Mouse (Mus musculus) heart, embryonic 14.5 days (tissue): ENCODE measurements at regions not wholly inside any gene's neighbourhood (a gene's known extent, or its start where the extent isn't known, plus 50 kb on each side); places are given as distances from the start of the nearest gene placed in this dataset.

Experiments
- ATAC-seq: fragments of 200-750 bp; cut with Nextera tagmentation; 2 replicates; pipeline ENCODE4 v1.8.0; 2017; ENCODE audit warnings: low read depth, moderate TSS enrichment; ENCODE audit not compliant: insufficient number of reproducible peaks, insufficient read depth, low FRiP score
- H3K27ac ChIP-seq, 2 experiments: fragments of 200-500 bp in 1 of 2; fragments of 300-500 bp in 1 of 2; sonication (generic) in 1 of 2; replicated peaks in 1 of 2; 2 replicates each; pipeline ENCODE4 v1.5.1; 2012 to 2014; ENCODE audit warnings: low read depth in 2 of 2, low read length in 2 of 2, control low read depth in 1 of 2, mild to moderate bottlenecking in 1 of 2, mixed read lengths in 1 of 2; ENCODE audit not compliant: control insufficient read depth in 1 of 2, insufficient read depth in 1 of 2
- H3K27me3 ChIP-seq: fragments of 300-500 bp; sonication (generic); 2 replicates; pipeline ENCODE4 v1.6.1; 2014; ENCODE audit warnings: mild to moderate bottlenecking, low read length, control low read depth; ENCODE audit not compliant: control insufficient read depth, insufficient read depth
- H3K36me3 ChIP-seq: fragments of 300-500 bp; sonication (generic); 2 replicates; pipeline ENCODE4 v1.6.1; 2014; ENCODE audit warnings: mild to moderate bottlenecking, control low read depth, low read length, mixed read lengths; ENCODE audit not compliant: control insufficient read depth, insufficient read depth
- H3K4me1 ChIP-seq, 2 experiments: fragments of 200-500 bp in 1 of 2; fragments of 300-500 bp in 1 of 2; sonication (generic) in 1 of 2; 2 replicates each; pipeline ENCODE4 v1.6.1; 2012 to 2014; ENCODE audit warnings: low read length in 2 of 2, control low read depth in 1 of 2, mixed read lengths in 1 of 2; ENCODE audit not compliant: control insufficient read depth in 2 of 2, insufficient read depth in 2 of 2
- H3K4me2 ChIP-seq: fragments of 300-500 bp; sonication (generic); 2 replicates; pipeline ENCODE4 v1.6.1; 2014; ENCODE audit warnings: mild to moderate bottlenecking, low read length
- H3K4me3 ChIP-seq, 2 experiments: fragments of 200-500 bp in 1 of 2; fragments of 300-500 bp in 1 of 2; sonication (generic) in 1 of 2; 2 replicates each; pipeline ENCODE4 v1.5.1; 2012 to 2014; ENCODE audit warnings: low read length in 2 of 2, mild to moderate bottlenecking in 2 of 2, control low read depth in 1 of 2, low read depth in 1 of 2, moderate library complexity in 1 of 2; ENCODE audit not compliant: control insufficient read depth in 1 of 2, insufficient read depth in 1 of 2
- H3K9ac ChIP-seq: fragments of 300-500 bp; sonication (generic); 2 replicates; pipeline ENCODE4 v1.6.1; 2014; ENCODE audit warnings: mild to moderate bottlenecking, low read length
- H3K9me3 ChIP-seq: fragments of 300-500 bp; sonication (generic); 2 replicates; pipeline ENCODE4 v1.6.1; 2016; ENCODE audit warnings: low read length, control low read depth; ENCODE audit not compliant: control insufficient read depth
- WGBS: fragments of 180-500 bp; shearing (Covaris S2); extraction: QIAGEN DNeasy Blood & Tissue Kit; methylation state at CpG from one replicate; pipeline ENCODE4 v1.1.7; 2014; 5-methylcytosine and 5-hydroxymethylcytosine counted together

- H3K4me1 ChIP-seq, result no peaks in the 10 kb centered on the region
- H3K4me3 ChIP-seq, result no peak overlapping the region
These were observed 153.8 kb upstream of the Runx1 start for GRCm38 (mm10) chr16:92979620-92980330.

GRCm38 (mm10) chr16:92976097-92976496, 150.1 kb upstream of the Runx1 start:
- ATAC-seq, result no peak
- no peak overlapping the region for H3K27ac ChIP-seq
- H3K27me3 ChIP-seq, result peaks cover 4% of the 10 kb centered on the region
- 86% methylated on average over 8 of the region's 8 CpGs for WGBS
- H3K9me3 ChIP-seq, result no peaks in the 10 kb centered on the region
- no peaks in the 10 kb centered on the region for H3K36me3 ChIP-seq
- no peak overlapping the region for H3K4me2 ChIP-seq
- H3K4me1 ChIP-seq, result no peaks in the 10 kb centered on the region
- no peak overlapping the region for H3K9ac ChIP-seq
- no peak overlapping the region for H3K4me3 ChIP-seq

More at GRCm38 (mm10) chr16:92979620-92980330, 153.8 kb upstream of the Runx1 start:
- no peak for ATAC-seq
- Histone ChIP-seq H3K9ac (no peak overlapping the region), H3K36me3 (no peaks in the 10 kb centered on the region), H3K4me2 (no peak overlapping the region), H3K9me3 (no peaks in the 10 kb centered on the region), H3K27ac (no peak overlapping the region), H3K27me3 (no peaks in the 10 kb centered on the region)
- 72% methylated on average over 11 of the region's 11 CpGs for WGBS

- Histone ChIP-seq H3K9ac (no peak overlapping the region), H3K4me3 (no peak overlapping the region), H3K27ac (no peak overlapping the region), H3K27me3 (peaks cover 8% of the 10 kb centered on the region), H3K4me1 (no peaks in the 10 kb centered on the region), H3K4me2 (no peak overlapping the region), H3K36me3 (no peaks in the 10 kb centered on the region), H3K9me3 (no peaks in the 10 kb centered on the region)
- WGBS, result 78% methylated on average over 8 of the region's 8 CpGs
- no peak for ATAC-seq
These were observed 149.1 kb upstream of the Runx1 start for GRCm38 (mm10) chr16:92975090-92975489.

GRCm38 (mm10) chr16:92972681-92973080, 146.7 kb upstream of the Runx1 start:
- Histone ChIP-seq H3K4me2 (no peak overlapping the region), H3K36me3 (no peaks in the 10 kb centered on the region), H3K9ac (no peak overlapping the region), H3K4me3 (no peak overlapping the region), H3K27me3 (peaks cover 8% of the 10 kb centered on the region), H3K9me3 (no peaks in the 10 kb centered on the region), H3K4me1 (no peaks in the 10 kb centered on the region), H3K27ac (no peak overlapping the region)
- WGBS, result 66% methylated on average over 5 of the region's 5 CpGs
- ATAC-seq, result no peak

GRCm38 (mm10) chr16:92971956-92972355, 146.0 kb upstream of the Runx1 start:
- no peak for ATAC-seq
- no peak overlapping the region for H3K9ac ChIP-seq
- H3K27me3 ChIP-seq, result peaks cover 8% of the 10 kb centered on the region
- 85% methylated on average over 3 of the region's 3 CpGs for WGBS
- no peak overlapping the region for H3K27ac ChIP-seq
- H3K36me3 ChIP-seq, result no peaks in the 10 kb centered on the region
- no peak overlapping the region for H3K4me2 ChIP-seq
- no peaks in the 10 kb centered on the region for H3K9me3 ChIP-seq
- H3K4me3 ChIP-seq, result no peak overlapping the region
- no peaks in the 10 kb centered on the region for H3K4me1 ChIP-seq

- no peaks in the 10 kb centered on the region for H3K9me3 ChIP-seq
- ATAC-seq, result no peak
- H3K4me3 ChIP-seq, result no peak overlapping the region
- H3K4me2 ChIP-seq, result no peak overlapping the region
- peaks cover 8% of the 10 kb centered on the region for H3K27me3 ChIP-seq
- H3K4me1 ChIP-seq, result no peaks in the 10 kb centered on the region
- H3K9ac ChIP-seq, result no peak overlapping the region
- no peaks in the 10 kb centered on the region for H3K36me3 ChIP-seq
- no peak overlapping the region for H3K27ac ChIP-seq
- 60% methylated on average over 2 of the region's 2 CpGs for WGBS
These were observed 144.6 kb upstream of the Runx1 start for GRCm38 (mm10) chr16:92970587-92970986.

- H3K27me3 ChIP-seq, result peaks cover 8% of the 10 kb centered on the region
- no peaks in the 10 kb centered on the region for H3K4me1 ChIP-seq
- WGBS, result 79% methylated on average over 5 of the region's 5 CpGs
- H3K27ac ChIP-seq, result no peak overlapping the region
- H3K36me3 ChIP-seq, result no peaks in the 10 kb centered on the region
- no peak for ATAC-seq
- H3K4me2 ChIP-seq, result no peak overlapping the region
- H3K9me3 ChIP-seq, result no peaks in the 10 kb centered on the region
- no peak overlapping the region for H3K9ac ChIP-seq
- no peak overlapping the region for H3K4me3 ChIP-seq
These were observed 143.1 kb upstream of the Runx1 start for GRCm38 (mm10) chr16:92969036-92969435.
